Mouse (Mus musculus): ENCODE data around the gene Fgfr2.

Gene Fgfr2

DNA sequence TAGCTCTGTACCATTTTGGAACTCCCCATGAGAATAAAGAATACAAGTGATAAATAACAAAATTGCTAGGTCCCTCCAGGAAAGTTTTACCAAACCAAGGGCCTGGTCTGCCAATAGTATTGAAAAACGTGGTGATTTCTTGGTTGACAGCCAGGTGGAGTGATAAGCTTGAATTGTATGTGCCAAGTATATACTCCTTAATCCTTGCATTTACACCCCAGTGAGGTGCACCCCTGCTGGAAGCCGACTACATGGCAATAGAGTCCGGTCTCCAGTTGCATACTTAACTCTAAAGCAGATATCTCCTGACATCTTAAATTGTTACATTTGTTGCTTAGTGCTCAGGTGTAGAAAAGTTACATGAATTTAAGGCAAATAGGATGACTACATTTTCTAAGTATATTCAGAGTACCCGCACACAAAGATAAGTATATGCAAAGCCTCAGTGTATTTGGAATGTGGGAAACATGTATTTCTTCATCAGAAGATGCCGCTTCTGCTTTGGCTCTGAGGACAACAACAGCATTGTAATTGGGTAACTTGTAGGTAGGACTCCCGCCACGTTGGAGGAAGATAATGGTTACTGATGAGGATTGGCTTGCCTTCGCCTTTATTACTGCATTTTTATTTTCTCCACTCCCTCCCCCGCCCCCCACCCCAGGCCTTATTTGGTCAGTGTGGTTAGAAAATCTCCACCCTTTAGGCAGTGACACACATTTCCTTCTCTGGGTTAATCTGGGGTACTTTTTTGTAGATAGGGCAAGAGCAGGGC, 1751.1 kb downstream of the Fgfr2 start:
- DNase-seq (ENCODE audit: low read depth, low spot score), result peak; percentile 10

DNA sequence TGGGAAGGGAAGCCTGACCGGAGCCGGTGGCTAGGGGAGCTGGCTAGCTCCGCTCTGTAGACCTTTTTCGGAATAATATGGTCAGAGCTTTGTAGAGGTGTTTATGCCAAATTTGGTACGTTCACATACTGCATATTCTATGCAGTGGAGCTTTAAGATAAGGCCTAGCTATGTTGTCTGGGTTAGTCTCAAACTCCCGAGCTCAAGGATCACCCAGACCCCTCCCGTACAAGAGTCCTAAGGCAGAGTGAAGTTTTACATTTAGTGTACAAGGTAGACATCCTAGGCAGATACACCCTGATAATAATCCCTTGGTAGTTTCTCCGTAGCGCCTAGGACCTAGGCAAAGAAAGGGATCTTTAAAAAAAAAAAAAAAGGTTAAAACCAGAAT, 1751.7 kb downstream of the Fgfr2 start:
- DNase-seq (ENCODE audit: low read depth, low spot score), result no peak

DNA sequence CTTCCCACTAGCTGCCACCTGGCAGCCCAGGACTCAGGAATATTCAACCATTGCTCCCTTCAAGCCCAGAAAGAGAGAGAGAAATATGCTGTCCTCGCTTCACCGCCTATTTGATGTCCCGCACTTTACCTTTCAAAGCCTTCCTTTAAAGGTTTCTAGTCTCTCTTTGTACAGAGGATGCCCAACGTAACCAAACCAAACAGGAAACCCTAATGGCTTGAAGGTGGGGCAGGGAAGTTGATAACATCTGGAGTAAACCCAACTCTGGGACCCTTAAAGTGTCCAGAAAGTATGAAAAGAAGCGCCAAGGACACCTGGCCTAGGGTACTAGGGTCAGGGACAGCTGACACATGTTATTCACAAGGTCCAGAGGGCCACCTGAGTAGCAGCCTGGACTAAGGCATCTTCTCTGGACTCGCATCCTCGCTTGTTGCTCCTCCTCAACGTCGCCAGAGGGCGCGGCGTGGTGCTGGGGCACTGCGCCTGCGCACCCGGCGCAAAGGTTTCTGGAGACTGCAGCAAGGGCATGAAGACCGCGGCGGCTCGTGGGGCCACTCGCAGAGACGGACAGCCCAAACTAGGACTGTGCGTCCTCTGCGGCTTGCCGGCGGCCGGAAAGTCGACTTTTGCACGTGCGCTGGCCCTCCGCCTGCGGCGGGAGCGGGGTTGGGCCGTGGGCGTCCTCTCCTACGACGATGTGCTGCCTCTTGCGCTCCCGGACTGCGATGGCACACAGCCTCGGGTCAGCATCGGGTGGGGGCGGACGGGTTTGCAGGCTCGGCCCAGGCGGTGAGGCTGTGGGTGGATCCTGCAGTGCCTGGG, 1752.3 kb downstream of the Fgfr2 start, which contains the start of gene Pstk:
TSS of gene Pstk (plus strand) at position 494 of the 822 bp plus-strand sequence.
- peak; percentile 94 for DNase-seq (ENCODE audit: low read depth, low spot score)

DNA sequence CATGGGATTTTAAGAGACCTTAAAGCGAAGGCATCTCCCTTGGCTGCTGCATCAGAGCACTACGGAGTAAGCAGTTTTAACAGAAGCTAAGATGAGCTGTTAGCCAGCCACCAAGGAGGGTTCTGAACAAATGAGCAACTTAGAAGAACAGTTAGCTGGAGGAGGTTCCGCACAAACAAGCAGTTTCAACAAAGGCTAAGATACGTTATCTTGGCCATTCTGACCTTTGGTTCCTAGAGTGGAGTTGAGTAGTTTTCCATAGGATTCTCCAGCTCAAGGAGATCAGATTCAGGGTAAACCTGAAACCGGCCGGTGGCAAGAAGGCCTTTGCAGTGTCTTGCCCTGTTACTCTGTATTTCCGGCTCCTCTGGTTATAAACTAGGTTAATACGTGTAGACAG, 1759.0 kb downstream of the Fgfr2 start:
- no peak for DNase-seq (ENCODE audit: low read depth, low spot score)

DNA sequence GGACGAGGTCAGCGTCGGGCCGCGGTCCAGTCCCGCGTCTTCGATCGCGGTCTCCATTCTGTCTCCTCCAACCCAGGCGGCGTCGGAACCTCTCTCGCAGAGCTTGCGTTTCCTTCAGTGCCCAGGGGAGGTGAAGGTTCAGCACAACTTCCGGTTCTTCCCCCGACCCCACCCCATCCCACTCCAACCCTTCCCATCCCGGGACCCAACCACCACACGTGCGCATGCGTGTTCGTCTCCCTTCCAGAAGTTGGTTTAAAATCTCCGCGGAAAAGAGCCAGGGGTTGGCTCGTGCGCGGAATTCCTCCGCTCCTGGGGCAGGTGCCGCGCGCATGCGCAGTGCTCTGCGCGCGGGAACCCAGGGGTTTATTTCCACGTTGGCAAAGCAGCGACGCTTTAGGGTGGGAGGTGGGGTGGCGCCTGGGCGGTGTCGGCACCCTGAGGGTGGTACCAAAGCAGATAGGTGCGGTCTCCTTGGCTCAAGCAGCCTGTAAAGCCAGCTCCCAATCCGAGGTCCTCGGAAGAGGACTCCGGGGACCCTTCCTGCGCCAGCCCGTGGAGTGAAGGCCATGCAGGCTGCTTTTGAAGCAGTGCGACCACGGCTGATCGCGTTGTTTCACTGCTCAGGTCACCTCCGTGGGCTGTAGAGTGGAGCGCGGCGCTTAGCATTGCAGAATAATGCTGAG, 1760.4 kb downstream of the Fgfr2 start, which contains the start of gene 2310057M21Rik:
TSS of gene 2310057M21Rik (minus strand) at position 145 of the 686 bp plus-strand sequence.
- peak; percentile 99 for DNase-seq (ENCODE audit: low read depth, low spot score)

DNA sequence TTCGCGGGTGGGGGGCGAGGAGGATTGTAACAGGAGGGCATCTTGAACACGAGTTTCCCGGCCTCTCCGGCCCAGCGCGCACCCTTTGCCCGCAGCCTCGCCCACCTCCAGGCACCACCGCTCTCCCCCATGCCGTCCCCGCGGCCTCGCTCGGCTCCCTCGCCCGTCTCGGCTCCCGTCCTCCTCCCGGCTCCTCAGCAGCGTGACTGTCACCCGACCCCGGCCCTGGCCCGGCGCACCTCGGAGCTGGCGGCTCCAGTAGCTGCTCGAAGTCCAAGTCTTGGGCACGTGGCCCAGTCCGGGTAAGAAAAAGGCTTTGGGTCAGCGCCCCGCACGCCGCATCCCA, 1760.9 kb downstream of the Fgfr2 start:
- DNase-seq (ENCODE audit: low read depth, low spot score), result no peak

DNA sequence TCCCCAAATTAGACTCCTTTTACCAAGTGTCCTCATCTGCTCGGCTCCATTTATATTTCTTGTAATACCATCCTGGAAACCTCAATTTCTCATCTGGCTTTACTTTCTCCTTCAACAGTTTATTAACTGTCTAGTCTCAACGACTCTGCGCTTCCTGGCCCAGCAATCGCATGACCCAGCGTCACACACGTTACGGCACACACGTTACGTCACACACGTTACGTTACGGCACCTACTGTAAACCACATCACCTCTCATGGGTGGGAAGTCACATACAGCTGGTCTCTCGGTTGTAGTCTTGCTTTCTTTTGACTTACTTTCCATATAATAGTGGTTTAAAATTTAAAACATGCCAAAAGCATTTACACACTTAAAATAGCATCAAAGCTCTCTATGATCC, 1767.0 kb downstream of the Fgfr2 start:
- no peak for DNase-seq (ENCODE audit: low read depth, low spot score)

DNA sequence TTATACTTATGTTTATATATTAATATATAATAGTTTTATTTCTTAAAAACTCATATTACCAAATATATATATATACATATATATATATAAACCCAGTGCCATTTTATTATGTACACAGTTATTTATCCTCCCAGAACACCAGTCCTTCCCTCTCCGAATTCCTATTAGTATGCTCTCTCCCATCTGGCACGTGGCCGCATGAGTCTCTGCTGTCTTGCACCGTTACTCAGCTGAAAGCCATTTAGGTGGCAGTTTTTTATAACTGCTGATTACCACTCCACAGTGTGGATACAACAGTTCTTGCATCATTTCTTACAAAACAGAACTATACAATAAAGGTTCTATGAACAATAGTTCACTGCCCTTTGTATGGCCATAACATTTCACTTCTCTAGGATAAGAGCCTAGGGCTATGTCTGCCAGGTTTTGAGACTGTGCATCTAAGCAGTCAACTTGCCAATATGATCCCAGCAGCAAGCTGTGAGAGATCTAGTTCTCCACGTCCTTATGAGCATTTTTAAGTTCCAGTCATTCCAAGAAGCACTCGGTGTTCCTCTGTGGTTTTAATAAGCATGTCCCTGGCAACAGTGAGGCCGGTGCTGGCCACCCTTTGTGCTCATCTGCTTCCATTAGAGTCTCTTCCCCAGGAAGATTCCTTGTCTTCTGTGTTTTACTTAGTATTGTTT, 1777.2 kb downstream of the Fgfr2 start:
- no peak for DNase-seq (ENCODE audit: low read depth, low spot score)

DNA sequence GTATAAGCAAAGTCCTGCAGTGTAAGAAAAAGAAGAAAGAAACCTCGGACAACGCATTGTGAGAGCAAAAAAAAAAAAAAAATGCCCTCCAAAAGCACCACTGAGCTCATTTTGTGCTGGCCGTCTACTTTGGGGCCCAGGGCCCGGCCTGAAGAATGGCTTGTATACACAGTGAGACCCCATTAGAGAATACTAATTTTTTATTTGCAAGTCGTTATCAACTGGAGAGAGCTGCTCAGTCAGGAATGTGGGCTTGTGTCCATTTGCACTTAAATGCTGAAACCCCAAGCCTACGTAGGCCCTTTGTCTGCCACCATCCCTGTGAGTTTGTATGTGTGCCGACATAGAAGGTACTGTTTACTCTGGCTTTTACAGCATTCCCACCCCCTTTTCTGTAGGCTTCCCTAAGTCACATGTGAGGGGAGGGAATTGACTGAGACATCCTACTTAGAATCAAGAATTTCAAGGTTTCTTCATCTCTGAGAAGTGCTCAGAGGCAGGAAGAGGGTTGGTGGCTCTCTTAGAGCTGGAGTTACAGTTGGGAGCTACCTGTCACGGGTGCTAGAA, 1785.6 kb downstream of the Fgfr2 start:
- DNase-seq (ENCODE audit: low read depth, low spot score), result no peak

DNA sequence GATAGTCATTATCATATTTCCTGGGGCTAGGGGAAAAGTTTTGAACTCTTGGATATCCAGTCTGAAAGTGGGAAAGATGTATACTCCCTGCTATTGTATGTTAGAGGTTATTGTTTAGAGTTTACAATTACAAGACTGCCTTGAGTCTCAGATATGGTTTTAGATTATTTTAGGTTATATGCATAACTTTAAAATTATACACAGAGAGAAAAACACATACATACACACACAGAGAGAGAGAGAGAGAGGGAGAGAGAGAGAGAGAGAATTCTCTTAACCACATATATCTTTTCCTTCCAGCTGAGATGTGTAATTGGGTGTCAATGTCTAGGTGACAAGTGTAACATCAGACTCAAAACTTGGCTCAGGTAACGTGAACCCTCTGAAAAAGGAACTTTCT, 1789.6 kb downstream of the Fgfr2 start, which contains the start of gene Fam24a:
TSS of gene Fam24a (plus strand) at position 301 of the 400 bp plus-strand sequence.
- no peak for DNase-seq (ENCODE audit: low read depth, low spot score)

DNA sequence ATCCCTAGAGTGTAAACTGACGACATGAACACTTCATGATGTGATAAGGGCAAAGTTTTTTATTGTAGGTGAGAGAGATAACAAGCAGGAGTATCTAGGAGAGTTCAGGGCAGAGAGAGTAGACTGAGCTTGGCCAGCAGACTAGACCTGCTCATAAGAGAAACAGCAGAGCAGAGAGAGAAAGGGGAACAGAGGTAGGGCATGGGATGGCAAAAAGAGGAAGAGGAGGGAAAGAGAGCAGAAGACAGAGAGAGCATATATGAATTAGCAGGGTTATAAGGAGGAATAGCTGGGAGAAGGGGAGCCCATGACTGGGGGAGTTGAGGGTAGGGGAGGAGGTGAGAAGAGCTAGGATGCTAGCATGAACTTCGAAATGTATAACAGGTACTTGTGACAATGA, 1791.5 kb downstream of the Fgfr2 start:
- no peak for DNase-seq (ENCODE audit: low read depth, low spot score)

DNA sequence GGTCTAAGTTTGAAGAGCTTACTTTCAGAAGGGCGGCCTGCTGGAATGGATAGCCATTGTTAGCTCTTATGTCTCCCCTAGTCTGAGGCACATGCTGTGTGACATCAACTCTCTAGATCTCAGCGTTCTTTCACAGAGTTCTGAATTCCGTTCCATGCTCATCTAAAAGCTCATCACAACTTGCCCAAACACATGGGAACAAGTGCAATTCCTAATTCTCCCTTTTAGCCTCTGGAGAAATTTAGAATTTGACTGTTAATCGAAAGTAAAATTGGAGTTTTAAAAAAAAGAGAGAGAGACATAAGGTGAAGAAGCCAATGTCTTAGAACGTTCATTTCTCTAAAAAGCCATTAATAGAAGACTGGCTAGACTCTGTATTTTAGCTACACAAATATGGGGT, 1793.7 kb downstream of the Fgfr2 start, which contains the start of gene Fam24b:
TSS of gene Fam24b (minus strand) at position 101 of the 400 bp plus-strand sequence.
- DNase-seq (ENCODE audit: low read depth, low spot score), result no peak

DNA sequence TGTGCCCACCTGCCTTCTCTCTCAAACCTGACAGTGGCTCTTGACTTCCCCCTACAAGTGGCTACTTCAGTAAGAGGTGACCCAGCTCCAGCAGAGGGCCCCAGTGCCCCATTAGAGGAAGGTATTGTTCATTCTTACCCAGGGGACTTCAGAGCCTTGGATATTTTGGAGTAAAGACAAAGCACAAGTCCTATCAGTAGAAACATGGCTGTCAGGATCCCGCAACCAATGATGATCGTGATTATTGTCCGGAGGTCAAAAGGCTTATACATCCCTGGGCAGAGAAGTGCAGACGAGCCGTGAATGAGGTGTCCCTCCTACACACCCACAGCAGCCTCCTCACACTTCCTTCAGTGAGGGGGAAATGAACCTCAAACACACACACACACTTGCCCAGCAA, 1796.1 kb downstream of the Fgfr2 start:
- no peak for DNase-seq (ENCODE audit: low read depth, low spot score)

DNA sequence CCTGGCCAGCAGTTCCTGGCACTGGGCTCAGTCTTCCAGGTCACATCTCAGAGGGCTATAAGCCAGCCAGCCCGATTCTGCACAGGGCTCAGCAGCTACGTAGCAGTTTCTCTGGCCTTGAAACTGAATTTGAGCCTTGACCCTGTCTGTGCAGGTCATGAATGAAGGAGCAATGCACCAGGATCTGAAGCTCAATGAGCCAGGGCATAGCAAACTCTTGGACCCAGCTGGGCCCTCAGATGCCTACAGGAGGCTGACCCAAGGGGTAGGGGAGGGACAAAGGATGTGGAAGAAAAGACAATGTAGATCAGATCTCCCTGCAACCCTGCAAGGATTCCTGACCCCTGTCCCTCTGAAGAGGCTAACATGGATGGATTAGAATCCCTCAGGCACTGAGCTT, 1801.0 kb downstream of the Fgfr2 start, which contains the start of gene Cuzd1:
TSS of gene Cuzd1 (minus strand) at position 101 of the 400 bp plus-strand sequence.
- no peak for DNase-seq (ENCODE audit: low read depth, low spot score)

DNA sequence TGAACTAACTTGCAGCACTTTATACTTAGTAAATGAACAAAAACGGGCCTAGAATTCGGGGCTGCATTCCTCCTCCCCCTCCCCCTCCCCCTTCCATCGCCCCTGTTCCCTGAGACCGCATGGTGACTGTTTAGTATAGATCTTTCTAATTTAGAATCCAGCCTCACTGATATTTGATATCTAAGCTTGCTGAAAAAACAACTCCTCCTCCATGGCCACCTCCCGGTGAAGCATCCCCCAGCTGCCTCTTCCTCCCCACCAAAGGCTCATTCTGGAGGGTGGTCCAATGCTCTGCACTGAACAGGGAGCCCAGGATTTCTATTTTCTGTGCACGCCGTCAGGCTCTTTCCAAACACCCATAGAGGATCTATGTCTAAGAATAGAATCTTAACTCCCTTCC, 1804.8 kb downstream of the Fgfr2 start:
- no peak for DNase-seq (ENCODE audit: low read depth, low spot score)

DNA sequence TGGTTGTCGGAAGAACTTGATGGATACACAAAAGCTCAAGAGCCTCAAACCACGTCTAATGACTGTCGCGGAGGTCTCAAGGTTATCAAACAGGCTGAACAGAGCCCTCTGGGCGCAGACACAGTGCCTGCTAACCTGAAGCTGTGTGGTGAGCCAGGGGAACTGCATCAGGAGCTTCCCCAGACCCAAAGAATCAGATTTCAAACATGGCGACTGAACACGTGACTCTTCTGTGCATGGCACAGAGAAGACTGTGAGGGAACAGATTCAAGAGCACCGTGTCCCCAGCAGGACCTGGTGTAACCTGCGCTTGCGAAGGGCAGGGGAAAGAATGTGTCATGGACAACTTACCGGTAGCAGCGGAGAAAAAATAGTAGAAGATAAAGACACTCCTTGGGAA, 1805.6 kb downstream of the Fgfr2 start:
- peak; percentile 17 for DNase-seq (ENCODE audit: low read depth, low spot score)

DNA sequence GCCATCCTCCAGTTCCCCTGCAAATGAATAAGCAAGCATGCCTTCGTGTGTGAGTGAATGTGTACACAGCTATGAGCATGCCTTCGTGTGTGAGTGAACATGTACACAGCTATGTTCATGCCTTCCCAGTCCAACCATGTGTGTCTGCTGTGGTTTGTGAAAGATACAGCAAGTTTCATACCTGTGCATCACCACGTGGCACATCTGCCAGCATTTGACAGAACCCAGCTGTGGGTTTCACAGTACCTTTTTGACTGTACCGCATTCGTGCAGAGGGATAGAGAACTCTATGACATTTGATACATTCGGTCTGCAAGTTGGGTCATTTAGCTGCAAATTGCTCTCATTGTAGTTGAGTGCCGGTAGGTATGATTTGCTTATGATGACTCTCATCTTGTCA, 1808.7 kb downstream of the Fgfr2 start:
- DNase-seq (ENCODE audit: low read depth, low spot score), result no peak

DNA sequence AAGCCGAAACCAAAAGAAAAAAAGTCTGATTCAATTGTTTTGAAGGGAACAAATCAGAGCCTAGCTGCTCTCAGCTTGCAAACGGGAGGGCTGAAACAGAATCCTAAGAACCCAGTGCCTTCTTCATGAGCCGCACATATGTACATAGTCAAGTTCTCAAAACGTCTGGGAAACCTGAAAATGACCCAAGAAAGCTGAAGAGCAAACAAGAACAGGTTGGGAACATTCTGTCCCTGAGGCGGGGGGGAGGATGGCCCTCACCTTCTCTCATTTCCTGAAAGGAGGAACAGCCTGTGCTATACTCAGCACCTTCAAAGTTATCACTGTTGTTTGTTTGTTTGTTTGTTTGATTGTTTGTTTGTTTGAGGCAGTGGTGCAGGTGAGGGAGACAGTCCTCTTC, 1816.4 kb downstream of the Fgfr2 start:
- DNase-seq (ENCODE audit: low read depth, low spot score), result no peak

DNA sequence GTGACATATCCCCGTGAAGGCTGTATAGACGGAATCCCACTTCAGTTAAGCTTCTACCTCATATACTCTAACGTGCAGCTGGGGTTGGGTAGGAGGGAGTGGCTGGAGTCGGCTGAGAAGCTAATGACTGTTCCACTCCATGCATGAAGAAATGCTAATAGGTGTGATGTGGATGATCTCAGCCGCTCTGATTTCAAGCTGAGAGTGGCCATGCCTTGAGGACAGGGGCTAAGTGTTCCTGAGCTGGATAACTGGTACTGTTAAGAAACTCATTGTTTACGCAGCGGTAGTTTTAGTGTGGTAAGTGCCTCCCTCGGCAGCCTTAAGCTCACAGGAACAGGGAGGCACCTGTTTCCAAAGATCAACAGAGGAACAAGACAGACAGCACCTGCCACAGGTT, 1819.8 kb downstream of the Fgfr2 start:
- no peak for DNase-seq (ENCODE audit: low read depth, low spot score)

DNA sequence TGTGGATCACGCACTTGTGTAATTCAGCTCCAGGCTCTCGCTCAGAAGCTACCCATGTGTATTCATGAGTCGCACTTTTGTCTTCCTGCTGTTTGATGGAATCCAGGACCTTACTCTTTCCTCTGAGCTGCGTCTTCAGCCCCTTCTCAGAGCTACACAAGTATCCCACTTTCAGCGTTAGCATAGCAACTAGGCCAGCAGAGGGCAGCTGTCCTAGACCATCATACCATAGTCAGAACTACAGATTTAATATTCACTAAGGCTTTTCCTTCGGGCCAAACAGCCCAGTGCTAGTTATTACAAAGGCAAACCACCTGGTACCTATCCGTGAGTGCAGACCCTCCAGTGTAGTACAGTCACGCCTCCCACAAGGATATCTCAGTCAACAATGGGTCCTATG, 1826.0 kb downstream of the Fgfr2 start:
- no peak for DNase-seq (ENCODE audit: low read depth, low spot score)

DNA sequence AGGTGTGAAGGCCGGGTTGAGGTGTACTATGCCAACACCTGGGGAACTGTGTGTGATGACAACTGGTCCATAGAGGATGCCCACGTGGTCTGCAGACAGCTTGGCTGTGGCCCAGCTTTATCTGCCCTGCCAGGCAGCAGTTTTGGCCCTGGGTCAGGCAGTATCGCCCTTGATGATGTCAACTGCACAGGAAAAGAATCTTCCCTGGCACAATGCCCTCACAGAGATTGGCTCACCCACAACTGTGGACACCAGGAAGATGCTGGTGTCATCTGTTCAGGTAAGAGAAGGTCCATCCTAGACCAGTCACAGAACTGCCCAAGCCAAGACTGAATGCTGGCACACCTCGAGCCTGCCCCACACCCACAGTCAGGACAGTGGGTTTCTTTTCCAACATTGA, 1857.3 kb downstream of the Fgfr2 start:
- no peak for DNase-seq (ENCODE audit: low read depth, low spot score)
